Mouse (Mus musculus): ENCODE results near the gene Cacna2d3. TPM values are rescaled to one million over a fixed set of nuclear protein-coding genes. Genes with fewer than 3 reads are reported as not detected.

Gene Cacna2d3
- polyA plus RNA-seq, 1 experiment from 2014 or later = 0.99 TPM

GRCm38 (mm10) chr14:29243516-29243915 is 478.1 kb downstream of the Cacna2d3 start:
- no peak for TF ChIP-seq CTCF (IDR thresholded peaks at IDR 0.05; ENCODE audit: low read depth)
- Histone ChIP-seq H3K9me3 (ENCODE audit: control insufficient read depth) (no peaks in the 10 kb centered on the region), H3K27ac (ENCODE audit: low read depth, low read length) (no peak overlapping the region), H3K4me1 (replicated peaks; ENCODE audit: control insufficient read depth, insufficient read depth, low read length) (no peaks in the 10 kb centered on the region), H3K9ac (ENCODE audit: low read depth, low read length) (no peak overlapping the region), H3K36me3 (ENCODE audit: control insufficient read depth, insufficient read depth) (no peaks in the 10 kb centered on the region), H3K4me3 (ENCODE audit: low read depth, low read length) (no peak overlapping the region), H3K27me3 (replicated peaks; ENCODE audit: control insufficient read depth, insufficient read depth, low read length) (no peaks in the 10 kb centered on the region), H3K4me2 (replicated peaks; ENCODE audit: low read depth) (no peak overlapping the region)
- 80% methylated on average over 2 of the region's 2 CpGs for WGBS
- no peak for ATAC-seq

GRCm38 (mm10) chr14:29238446-29238845 is 483.2 kb downstream of the Cacna2d3 start:
- Histone ChIP-seq H3K4me2 (replicated peaks; ENCODE audit: low read depth) (no peak overlapping the region), H3K36me3 (ENCODE audit: control insufficient read depth, insufficient read depth) (no peaks in the 10 kb centered on the region), H3K4me3 (ENCODE audit: low read depth, low read length) (no peak overlapping the region), H3K9ac (ENCODE audit: low read depth, low read length) (no peak overlapping the region), H3K4me1 (replicated peaks; ENCODE audit: control insufficient read depth, insufficient read depth, low read length) (no peaks in the 10 kb centered on the region), H3K27ac (ENCODE audit: low read depth, low read length) (no peak overlapping the region), H3K9me3 (ENCODE audit: control insufficient read depth) (no peaks in the 10 kb centered on the region), H3K27me3 (replicated peaks; ENCODE audit: control insufficient read depth, insufficient read depth, low read length) (no peaks in the 10 kb centered on the region)
- ATAC-seq = no peak
- WGBS = 63% methylated on average over 3 of the region's 3 CpGs
- no peak for TF ChIP-seq CTCF (IDR thresholded peaks at IDR 0.05; ENCODE audit: low read depth)

- ATAC-seq = no peak
- WGBS = 57% methylated on average over 19 of the region's 19 CpGs
- Histone ChIP-seq H3K36me3 (ENCODE audit: control insufficient read depth, insufficient read depth) (no peaks in the 10 kb centered on the region), H3K4me1 (replicated peaks; ENCODE audit: control insufficient read depth, insufficient read depth, low read length) (no peaks in the 10 kb centered on the region), H3K4me3 (ENCODE audit: low read depth, low read length) (no peak overlapping the region), H3K9ac (ENCODE audit: low read depth, low read length) (no peak overlapping the region), H3K9me3 (ENCODE audit: control insufficient read depth) (no peaks in the 10 kb centered on the region), H3K27me3 (replicated peaks; ENCODE audit: control insufficient read depth, insufficient read depth, low read length) (no peaks in the 10 kb centered on the region), H3K4me2 (replicated peaks; ENCODE audit: low read depth) (no peak overlapping the region), H3K27ac (ENCODE audit: low read depth, low read length) (no peak overlapping the region)
- TF ChIP-seq CTCF (IDR thresholded peaks at IDR 0.05; ENCODE audit: low read depth) = no peak
Observed at GRCm38 (mm10) chr14:29228976-29229716, 492.5 kb downstream of the Cacna2d3 start.

- Histone ChIP-seq H3K27ac (ENCODE audit: low read depth, low read length) (no peak overlapping the region), H3K36me3 (ENCODE audit: control insufficient read depth, insufficient read depth) (no peaks in the 10 kb centered on the region), H3K4me3 (ENCODE audit: low read depth, low read length) (no peak overlapping the region), H3K9ac (ENCODE audit: low read depth, low read length) (no peak overlapping the region), H3K4me1 (replicated peaks; ENCODE audit: control insufficient read depth, insufficient read depth, low read length) (no peaks in the 10 kb centered on the region), H3K27me3 (replicated peaks; ENCODE audit: control insufficient read depth, insufficient read depth, low read length) (no peaks in the 10 kb centered on the region), H3K9me3 (ENCODE audit: control insufficient read depth) (no peaks in the 10 kb centered on the region), H3K4me2 (replicated peaks; ENCODE audit: low read depth) (no peak overlapping the region)
- no peak for ATAC-seq
- no peak for TF ChIP-seq CTCF (IDR thresholded peaks at IDR 0.05; ENCODE audit: low read depth)
Observed at GRCm38 (mm10) chr14:29228471-29228870, 493.2 kb downstream of the Cacna2d3 start.

- no peaks in the 10 kb centered on the region for H3K9me3 ChIP-seq (ENCODE audit: control insufficient read depth)
- ATAC-seq = no peak
- H3K36me3 ChIP-seq (ENCODE audit: control insufficient read depth, insufficient read depth) = no peaks in the 10 kb centered on the region
- no peaks in the 10 kb centered on the region for H3K27me3 ChIP-seq (replicated peaks; ENCODE audit: control insufficient read depth, insufficient read depth, low read length)
- WGBS = 84% methylated on average over 2 of the region's 2 CpGs
- H3K4me1 ChIP-seq (replicated peaks; ENCODE audit: control insufficient read depth, insufficient read depth, low read length) = no peaks in the 10 kb centered on the region
- no peak overlapping the region for H3K27ac ChIP-seq (ENCODE audit: low read depth, low read length)
- no peak overlapping the region for H3K4me3 ChIP-seq (ENCODE audit: low read depth, low read length)
- H3K4me2 ChIP-seq (replicated peaks; ENCODE audit: low read depth) = no peak overlapping the region
- H3K9ac ChIP-seq (ENCODE audit: low read depth, low read length) = no peak overlapping the region
- no peak for TF ChIP-seq CTCF (IDR thresholded peaks at IDR 0.05; ENCODE audit: low read depth)
Observed at GRCm38 (mm10) chr14:29227959-29228358, 493.7 kb downstream of the Cacna2d3 start.

- no peak for ATAC-seq
- H3K36me3 ChIP-seq (ENCODE audit: control insufficient read depth, insufficient read depth) = no peaks in the 10 kb centered on the region
- H3K9me3 ChIP-seq (ENCODE audit: control insufficient read depth) = no peaks in the 10 kb centered on the region
- H3K9ac ChIP-seq (ENCODE audit: low read depth, low read length) = no peak overlapping the region
- no peaks in the 10 kb centered on the region for H3K4me1 ChIP-seq (replicated peaks; ENCODE audit: control insufficient read depth, insufficient read depth, low read length)
- H3K4me2 ChIP-seq (replicated peaks; ENCODE audit: low read depth) = no peak overlapping the region
- WGBS = 63% methylated on average over 2 of the region's 2 CpGs
- TF ChIP-seq CTCF (IDR thresholded peaks at IDR 0.05; ENCODE audit: low read depth) = no peak
- no peak overlapping the region for H3K27ac ChIP-seq (ENCODE audit: low read depth, low read length)
- no peaks in the 10 kb centered on the region for H3K27me3 ChIP-seq (replicated peaks; ENCODE audit: control insufficient read depth, insufficient read depth, low read length)
- H3K4me3 ChIP-seq (ENCODE audit: low read depth, low read length) = no peak overlapping the region
Observed at GRCm38 (mm10) chr14:29225754-29226365, 495.8 kb downstream of the Cacna2d3 start.
